Mouse (Mus musculus) heart, adult 2 months (tissue): ENCODE measurements around the gene Mfsd12. TPM values are rescaled to one million over a fixed set of nuclear protein-coding genes. Genes with fewer than 3 reads are reported as not detected.

Source experiments
- DNase-seq, 2 experiments: peaks; one replicate each; pipeline ENCODE4 v3.0.0; 2021
- H3K27ac ChIP-seq: fragments of 200-600 bp; 2 replicates; pipeline ENCODE4 v1.8.1; 2022
- H3K27me3 ChIP-seq: fragments of 200-500 bp; 2 replicates; pipeline ENCODE4 v1.6.1; 2012; ENCODE audit warnings: mild to moderate bottlenecking, low read length, inconsistent platforms, mixed read lengths; ENCODE audit not compliant: control insufficient read depth, insufficient read depth
- H3K36me3 ChIP-seq: fragments of 200-500 bp; 2 replicates; pipeline ENCODE4 v1.6.1; 2012; ENCODE audit warnings: low read length, inconsistent platforms; ENCODE audit not compliant: control insufficient read depth, insufficient read depth
- H3K4me1 ChIP-seq: fragments of 200-500 bp; 2 replicates; pipeline ENCODE4 v1.6.1; 2011; ENCODE audit warnings: low read length; ENCODE audit not compliant: control insufficient read depth, insufficient read depth
- H3K4me3 ChIP-seq: fragments of 200-600 bp; 2 replicates; pipeline ENCODE4 v1.8.1; 2022
- H3K79me2 ChIP-seq: fragments of 200-500 bp; replicated peaks from 2 replicates; pipeline ENCODE4 v1.6.1; 2012; ENCODE audit warnings: mild to moderate bottlenecking, inconsistent platforms, low read length, moderate library complexity, mixed read lengths; ENCODE audit not compliant: control insufficient read depth, insufficient read depth
- H3K9ac ChIP-seq: fragments of 200-500 bp; 2 replicates; pipeline ENCODE4 v1.6.1; 2012; ENCODE audit warnings: low read depth, mild to moderate bottlenecking, control low read depth, inconsistent platforms, low read length, mixed read lengths
- CTCF ChIP-seq: fragments of 200-600 bp; IDR thresholded peaks from 2 replicates; pipeline ENCODE4 v1.8.1; 2022; ENCODE audit warnings: antibody characterized with exemption, mild to moderate bottlenecking, moderate library complexity
- EP300 ChIP-seq: fragments of 200-500 bp; IDR thresholded peaks from 2 replicates; pipeline ENCODE4 v1.6.1; 2011; ENCODE audit warnings: low read depth, low read length, control low read depth; ENCODE audit not compliant: insufficient read depth
- POLR2A ChIP-seq: fragments of 200-500 bp; IDR thresholded peaks from 2 replicates; pipeline ENCODE4 v1.6.1; 2011; ENCODE audit warnings: mild to moderate bottlenecking, low read depth, low read length, control low read depth; ENCODE audit not compliant: insufficient read depth
- WGBS: fragments of 180-500 bp; shearing (Covaris S2); methylation state at CpG from one replicate; pipeline ENCODE4 v1.1.7; 2018; 5-methylcytosine and 5-hydroxymethylcytosine counted together
- intact Hi-C: fragments of 180-260 bp; cut with DNase I; formaldehyde crosslinking; loops from one replicate; pipeline ENCODE4 v1.15.1; 2025
- polyA plus RNA-seq: library from polyadenylated mRNA; depleted of rRNA; stranded (reverse); fragments of >200 nt; gene quantifications from 2 replicates; pipeline ENCODE4 v1.2.3, GENCODE M21; 2012
- total RNA-seq, 2 experiments: library from RNA; stranded (reverse); gene quantifications; 2 replicates each; pipeline ENCODE4 v1.2.3; 2021

The Mfsd12 gene
- total and polyA plus RNA-seq, 3 experiments: 9.6 to 11.1 (median 10.6) TPM

- H3K4me3 ChIP-seq: no peak overlapping the region
- 0 out of 2 replicates have a peak, but pooled peaks have one; percentile 22 for TF ChIP-seq POLR2A
- TF ChIP-seq CTCF: no peak
- peak; percentile 66; the same call in 1 of the 2 replicates for TF ChIP-seq EP300
- H3K4me1 ChIP-seq: peaks cover 33% of the 10 kb centered on the region
- no peaks in the 10 kb centered on the region for H3K36me3 ChIP-seq
- peak overlapping the region; percentile 86 for H3K27ac ChIP-seq
- 30% methylated on average over 4 of the region's 4 CpGs for WGBS
- no peaks in the 10 kb centered on the region for H3K27me3 ChIP-seq
- peak overlapping the region; percentile 13 for H3K9ac ChIP-seq
- DNase-seq: peak; percentile 81 to 85
- intact Hi-C loops: no loop called here
- no peaks in the 10 kb centered on the region for H3K79me2 ChIP-seq
Measured at GRCm38 (mm10) chr10:81330007-81330406, 27.3 kb upstream of the Mfsd12 start.

GRCm38 (mm10) chr10:81332277-81332676 is 25.0 kb upstream of the Mfsd12 start:
- TF ChIP-seq POLR2A: no peak
- TF ChIP-seq CTCF: no peak
- TF ChIP-seq EP300: no peak
- Histone ChIP-seq H3K79me2 (no peaks in the 10 kb centered on the region), H3K27me3 (no peaks in the 10 kb centered on the region), H3K4me3 (no peak overlapping the region), H3K36me3 (no peaks in the 10 kb centered on the region), H3K4me1 (peaks cover 26% of the 10 kb centered on the region), H3K27ac (no peak overlapping the region), H3K9ac (0 out of 2 replicates have a peak overlapping the region, but pooled peaks have one; percentile 33)
- WGBS: 64% methylated on average over 29 of the region's 29 CpGs
- intact Hi-C loops: no loop called here
- no peak for DNase-seq

- H3K4me1 ChIP-seq: peaks cover 12% of the 10 kb centered on the region
- no peak for DNase-seq
- TF ChIP-seq POLR2A: 0 out of 2 replicates have a peak, but pooled peaks have one; percentile 9
- no peak for TF ChIP-seq EP300
- H3K27me3 ChIP-seq: no peaks in the 10 kb centered on the region
- no peaks in the 10 kb centered on the region for H3K36me3 ChIP-seq
- no peak overlapping the region for H3K9ac ChIP-seq
- H3K4me3 ChIP-seq: no peak overlapping the region
- H3K27ac ChIP-seq: no peak overlapping the region
- intact Hi-C loops: no loop called here
- H3K79me2 ChIP-seq: no peaks in the 10 kb centered on the region
- 86% methylated on average over 11 of the region's 11 CpGs for WGBS
Measured at GRCm38 (mm10) chr10:81334324-81334723, 23.0 kb upstream of the Mfsd12 start.

- H3K79me2 ChIP-seq: no peaks in the 10 kb centered on the region
- H3K4me3 ChIP-seq: no peak overlapping the region
- TF ChIP-seq CTCF (peak; percentile 3; the same call in 1 of the 2 replicates), POLR2A (no peak), EP300 (no peak)
- DNase-seq: no peak
- 54% methylated on average over 18 of the region's 19 CpGs for WGBS
- no peaks in the 10 kb centered on the region for H3K27me3 ChIP-seq
- H3K4me1 ChIP-seq: peaks cover 3% of the 10 kb centered on the region
- H3K9ac ChIP-seq: no peak overlapping the region
- H3K27ac ChIP-seq: no peak overlapping the region; the same call in 1 of the 2 replicates
- H3K36me3 ChIP-seq: no peaks in the 10 kb centered on the region
- intact Hi-C loops: no loop called here
Measured at GRCm38 (mm10) chr10:81335393-81336340, 21.6 kb upstream of the Mfsd12 start.

- H3K79me2 ChIP-seq: no peaks in the 10 kb centered on the region
- intact Hi-C loops: no loop called here
- TF ChIP-seq EP300 (no peak), CTCF (no peak), POLR2A (no peak)
- peaks cover 3% of the 10 kb centered on the region for H3K4me1 ChIP-seq
- no peak overlapping the region for H3K9ac ChIP-seq
- H3K4me3 ChIP-seq: no peak overlapping the region
- H3K27ac ChIP-seq: no peak overlapping the region
- DNase-seq: no peak
- WGBS: 90% methylated on average over 4 of the region's 4 CpGs
- H3K27me3 ChIP-seq: no peaks in the 10 kb centered on the region
- no peaks in the 10 kb centered on the region for H3K36me3 ChIP-seq
Measured at GRCm38 (mm10) chr10:81336558-81336957, 20.7 kb upstream of the Mfsd12 start.
